Mouse (Mus musculus): Measurements from ENCODE around the gene Gm9495.
A peak's percentile ranks its signal among the peaks of the same experiment; 100 is the strongest.
"Not testable (repeated sequence)": the region's sequence is repeated elsewhere in the genome, so short reads cannot be mapped to it uniquely, and the experiment has no call there.

Gm9495 gene

GRCm38 (mm10) chr8:69453465-69453864, at the start of gene Gm9495:
Gm9495 (minus strand) TSS chr8:69453565.
- DNase-seq (ENCODE audit: low spot score in 2 of 2) = not testable (repeated sequence)

DNA sequence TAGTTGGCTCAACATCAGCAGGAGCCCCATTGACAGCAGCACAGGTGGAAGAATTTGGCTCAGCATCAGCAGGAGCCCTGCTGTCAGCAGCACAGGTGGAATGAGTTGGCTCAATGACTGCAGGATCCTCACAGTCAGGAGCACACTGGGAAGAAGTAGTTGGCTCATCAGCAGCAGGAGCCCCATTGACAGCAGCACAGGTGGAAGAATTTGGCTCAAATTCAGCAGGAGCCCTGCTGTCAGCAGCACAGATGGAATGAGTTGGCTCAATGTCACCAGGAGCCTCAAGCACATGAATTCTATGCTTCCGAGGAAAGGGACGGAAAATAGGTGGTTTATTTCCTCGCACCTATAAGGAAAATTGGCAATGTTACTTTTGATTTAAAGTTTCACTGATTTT, 21.6 kb upstream of the Gm9495 start:
- not testable (repeated sequence) for DNase-seq (ENCODE audit: low spot score in 2 of 2)

GRCm38 (mm10) chr8:69420018-69420417, 33.3 kb downstream of the Gm9495 start:
- not testable (repeated sequence) for DNase-seq (ENCODE audit: low spot score in 2 of 2)

- DNase-seq (ENCODE audit: low spot score in 2 of 2) = no peak
Observed at GRCm38 (mm10) chr8:69414326-69414725, 39.0 kb downstream of the Gm9495 start.

DNA sequence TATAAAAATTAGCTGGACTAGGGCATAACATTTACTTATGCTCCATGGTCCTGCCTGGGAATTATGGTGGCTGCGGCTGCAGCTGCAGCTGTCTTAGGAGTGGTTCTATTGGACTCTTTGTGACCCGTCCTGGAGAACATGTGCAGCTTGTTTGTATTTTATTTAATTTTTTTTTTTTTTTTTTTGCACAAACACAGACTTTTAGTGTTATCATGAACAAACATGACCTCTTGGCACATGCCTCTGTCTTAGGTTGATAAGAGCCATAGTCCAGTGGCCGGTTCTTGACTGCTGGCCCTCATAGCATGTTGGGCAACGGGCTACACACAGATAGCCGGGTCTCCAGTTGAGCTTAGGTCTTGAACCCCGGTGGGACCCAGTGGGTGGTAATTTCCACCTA, 48.6 kb downstream of the Gm9495 start:
- no peak for DNase-seq (ENCODE audit: low spot score in 2 of 2)

- DNase-seq (ENCODE audit: low spot score in 2 of 2) = no peak
Observed at GRCm38 (mm10) chr8:69399956-69400443, 53.4 kb downstream of the Gm9495 start.

DNA sequence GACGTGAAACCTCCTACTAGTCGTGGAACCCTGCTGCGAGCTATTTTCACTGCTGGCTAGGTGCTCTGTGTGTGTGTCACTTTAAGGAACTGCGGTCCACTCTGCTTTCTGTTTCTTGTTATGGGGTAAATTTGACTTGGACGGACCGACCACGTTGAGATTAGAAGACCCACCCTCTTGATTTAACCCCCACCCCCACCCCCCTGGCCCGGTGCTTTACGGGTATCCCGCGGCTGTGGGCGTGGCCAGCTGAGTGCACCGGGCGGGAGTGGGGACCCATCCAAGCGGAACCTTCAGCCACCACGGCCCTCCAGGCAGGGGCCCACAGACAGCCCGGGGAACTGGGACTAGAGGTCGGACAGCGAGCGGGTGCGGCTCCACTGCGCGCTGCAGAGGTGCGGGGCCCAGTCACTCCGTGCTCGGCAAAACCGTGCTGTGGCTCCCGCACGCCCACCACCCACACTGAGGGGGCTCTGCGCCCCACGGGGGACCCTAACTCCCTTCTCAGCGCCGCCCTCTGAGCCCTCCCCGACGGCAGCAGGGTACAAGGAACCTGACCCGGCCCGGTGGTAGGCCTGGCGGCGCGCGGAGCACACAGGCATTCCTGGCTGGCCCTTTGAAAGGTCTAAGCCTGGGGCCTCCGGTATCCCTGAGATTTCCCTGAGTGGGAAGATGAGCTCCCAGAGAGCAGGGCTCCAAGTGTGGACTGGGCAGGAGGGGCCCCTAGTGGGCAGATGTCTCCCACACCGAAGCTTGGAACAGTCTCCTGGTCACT, 54.0 kb downstream of the Gm9495 start:
- DNase-seq (ENCODE audit: low spot score in 2 of 2) = peak in 1 of 2 experiments; percentile 14

DNA sequence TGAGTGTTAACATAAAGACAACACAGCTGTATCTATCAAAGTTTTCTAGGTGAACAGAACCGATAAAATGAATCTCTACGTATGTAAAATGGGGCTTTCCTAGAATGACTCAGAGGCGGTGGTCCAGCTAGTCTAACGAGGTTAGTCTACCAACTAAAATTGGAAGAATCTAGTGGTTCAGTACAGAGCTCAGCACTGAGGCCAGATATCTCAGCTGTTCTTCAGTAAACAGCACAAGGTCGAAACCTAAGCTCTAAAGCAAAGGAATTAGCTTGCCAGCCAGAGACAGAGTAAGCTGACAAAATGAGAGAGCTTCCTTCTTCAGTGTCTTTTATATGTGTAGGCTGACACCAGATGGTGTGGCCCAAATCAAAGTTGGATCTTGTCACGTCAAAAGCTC, 57.2 kb downstream of the Gm9495 start:
- DNase-seq (ENCODE audit: low spot score in 2 of 2) = no peak

GRCm38 (mm10) chr8:69395050-69395789, 58.1 kb downstream of the Gm9495 start:
- DNase-seq (ENCODE audit: low spot score in 2 of 2) = peak; percentile 57 to 66

- no peak for DNase-seq (ENCODE audit: low spot score in 2 of 2)
Observed at GRCm38 (mm10) chr8:69384361-69384760, 69.0 kb downstream of the Gm9495 start.
